Mouse (Mus musculus) kidney, adult 8-10 months (tissue): ENCODE results near the gene Gpx8.
"Not testable (repeated sequence)": the region's sequence is repeated elsewhere in the genome, so short reads cannot be mapped to it uniquely, and the experiment has no call there.

ENCODE experiments used
- DNase-seq, 2 experiments: peaks; one replicate each; pipeline ENCODE4 v3.0.0; 2022

Gpx8 gene

GRCm38 (mm10) chr13:113023274-113024143, 22.7 kb downstream of the Gpx8 start:
- no peak for DNase-seq

DNA sequence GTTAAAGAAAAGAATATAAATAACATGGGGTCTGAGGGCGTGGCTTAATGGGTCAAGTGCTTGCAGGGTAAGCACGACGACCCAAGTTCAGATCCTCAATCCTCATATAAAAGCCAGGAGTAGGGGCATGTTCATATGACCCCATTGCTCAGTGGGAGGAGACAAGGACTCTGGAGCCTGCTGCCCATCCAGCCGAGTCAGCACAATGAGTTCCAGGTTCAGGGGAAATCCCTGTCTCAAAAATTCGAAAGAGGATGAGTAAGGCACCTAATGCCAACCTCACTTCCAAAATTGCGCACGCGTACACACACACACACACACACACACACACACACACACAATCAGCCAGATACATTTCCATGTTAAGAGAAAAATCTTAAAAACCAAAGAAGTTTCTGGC, 23.7 kb downstream of the Gpx8 start:
- DNase-seq, result no peak

GRCm38 (mm10) chr13:113021521-113021920, 24.7 kb downstream of the Gpx8 start:
- no peak for DNase-seq

GRCm38 (mm10) chr13:113013174-113013953, 32.8 kb downstream of the Gpx8 start:
- DNase-seq, result not testable (repeated sequence)

DNA sequence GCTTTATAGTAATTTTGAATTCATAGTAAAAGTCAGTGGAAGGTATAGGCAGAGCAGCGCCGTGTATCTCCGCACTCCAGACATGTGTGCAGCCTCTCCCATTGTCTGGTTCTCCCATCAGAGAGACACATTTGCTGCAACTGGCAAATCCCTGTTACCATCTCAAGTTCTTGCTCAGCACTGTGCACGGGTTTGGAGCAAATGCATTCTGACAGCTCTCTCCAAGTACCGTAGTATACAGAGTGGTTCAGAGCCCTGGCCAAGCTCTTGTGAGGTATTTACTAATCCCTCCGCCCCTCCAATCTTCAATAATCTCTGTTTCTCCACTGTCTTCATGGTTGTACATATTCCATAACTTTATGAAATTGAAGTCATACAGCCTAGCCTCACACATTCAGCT, 33.5 kb downstream of the Gpx8 start:
- no peak for DNase-seq

- no peak for DNase-seq
Observed at GRCm38 (mm10) chr13:113000576-113001318, 45.5 kb downstream of the Gpx8 start.

DNA sequence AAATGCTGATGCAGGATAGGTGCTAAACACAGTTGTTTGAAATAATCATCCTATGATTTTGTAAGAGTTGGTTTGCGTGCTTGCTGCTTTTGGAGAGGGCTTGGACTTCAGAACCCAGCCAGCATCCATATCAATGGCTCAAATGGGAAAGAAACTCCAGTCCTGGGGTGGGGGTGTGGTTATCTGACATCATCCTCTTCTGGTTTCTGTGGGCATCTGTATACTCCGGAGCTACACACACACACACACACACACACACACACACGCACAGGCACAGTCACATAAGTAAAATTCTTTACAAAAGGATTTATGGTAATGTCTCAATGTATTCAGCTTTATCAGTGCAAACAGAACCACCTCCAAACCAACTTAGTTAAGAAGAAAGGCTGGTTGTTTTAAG, 46.1 kb downstream of the Gpx8 start:
- DNase-seq, result no peak

DNA sequence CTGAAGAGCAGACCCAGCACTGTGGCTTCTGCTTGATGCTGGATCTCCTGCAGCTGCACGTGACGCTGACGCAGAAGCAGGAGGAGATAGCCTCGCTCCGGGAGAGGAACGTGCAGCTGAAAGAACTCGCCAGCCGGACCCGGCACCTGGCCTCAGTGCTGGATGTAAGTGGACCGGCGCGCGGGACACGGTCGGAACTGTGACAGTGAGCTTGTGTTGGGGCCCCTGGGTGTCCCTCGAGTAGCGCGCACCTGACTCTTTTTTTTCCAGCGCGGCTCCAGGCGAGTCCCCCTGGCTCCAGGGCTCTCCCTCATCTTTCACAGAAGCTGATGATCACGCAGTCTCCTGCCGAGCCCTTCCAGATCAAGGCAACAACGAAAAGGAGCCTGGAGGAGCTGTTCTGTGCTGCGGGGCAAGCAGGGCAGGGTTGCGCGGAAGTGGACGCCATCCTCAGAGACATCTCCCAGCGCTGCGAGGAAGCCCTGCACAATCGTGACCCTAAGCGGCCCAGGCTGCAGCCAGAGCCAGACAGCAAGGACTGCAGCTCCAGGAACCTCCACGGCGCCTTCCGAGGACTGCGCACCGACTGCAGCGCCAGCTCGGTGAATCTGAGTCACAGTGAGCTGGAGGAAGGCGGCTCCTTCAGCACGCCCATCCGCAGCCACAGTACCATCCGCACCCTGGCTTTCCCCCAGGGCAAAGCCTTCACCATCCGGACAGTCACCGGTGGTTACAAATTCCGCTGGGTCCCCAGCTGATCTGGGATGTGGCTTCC, 47.6 kb downstream of the Gpx8 start:
- no peak for DNase-seq

GRCm38 (mm10) chr13:112997369-112997768, 48.8 kb downstream of the Gpx8 start:
- no peak for DNase-seq

DNA sequence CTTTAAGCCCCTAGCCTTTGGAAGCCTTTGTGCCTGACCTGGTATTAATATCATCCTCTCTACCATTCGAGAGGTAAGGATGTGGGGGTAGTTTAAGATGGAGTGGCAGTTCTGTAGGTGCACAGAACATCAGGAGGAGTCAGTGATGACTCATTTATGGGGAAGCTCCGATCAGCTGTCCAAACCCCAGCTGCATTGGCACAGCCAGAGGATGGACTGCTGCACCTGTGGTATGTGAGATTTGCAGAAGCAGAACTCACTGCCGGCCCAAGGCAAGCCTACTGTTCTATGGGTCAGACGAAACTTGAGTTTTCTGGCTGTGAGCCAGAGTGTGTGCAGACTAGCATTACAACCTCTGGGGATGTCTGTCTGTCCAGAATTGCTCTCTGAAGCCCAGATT, 49.8 kb downstream of the Gpx8 start:
- DNase-seq, result no peak

- peak; percentile 41 to 73 for DNase-seq
Observed at GRCm38 (mm10) chr13:112994191-112994590, 52.0 kb downstream of the Gpx8 start.

DNA sequence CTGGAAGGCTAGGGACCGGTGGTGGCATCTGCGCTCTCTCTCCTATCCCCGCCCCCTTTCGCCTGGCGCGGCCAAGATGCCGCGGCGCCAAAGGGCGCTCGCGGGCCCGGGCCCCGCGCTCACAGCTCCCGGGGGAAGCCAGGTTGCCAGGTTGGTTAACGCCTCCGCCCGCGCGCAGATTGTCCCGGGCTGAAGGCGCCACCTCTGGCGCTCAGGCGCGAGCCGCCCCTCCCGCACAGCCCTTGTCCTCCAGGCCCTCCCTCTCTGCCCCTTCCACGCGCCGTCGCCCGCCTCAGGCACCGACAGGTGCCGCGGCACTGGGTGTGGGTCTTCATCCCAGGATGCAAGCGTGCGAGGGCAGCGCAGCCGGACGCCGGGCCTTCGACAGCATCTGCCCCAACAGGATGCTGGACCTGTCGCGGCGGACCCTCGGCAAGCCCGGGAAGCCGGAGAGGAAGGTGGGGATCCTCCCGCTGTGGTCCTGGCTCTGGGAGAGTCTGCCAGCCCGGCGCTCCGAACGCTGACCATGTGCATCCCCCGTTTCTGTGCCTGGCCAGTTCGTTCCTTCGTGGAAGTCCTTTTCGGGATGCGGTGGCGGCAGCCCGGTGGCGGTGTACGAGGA, 52.6 kb downstream of the Gpx8 start, which contains the start of gene Mcidas:
Gene Mcidas, plus strand, starts transcription at position 315 of the 622 bp plus-strand sequence.
- no peak for DNase-seq
